ENCODE assay signal across 21 mouse cellular contexts in the genomic region with DNA sequence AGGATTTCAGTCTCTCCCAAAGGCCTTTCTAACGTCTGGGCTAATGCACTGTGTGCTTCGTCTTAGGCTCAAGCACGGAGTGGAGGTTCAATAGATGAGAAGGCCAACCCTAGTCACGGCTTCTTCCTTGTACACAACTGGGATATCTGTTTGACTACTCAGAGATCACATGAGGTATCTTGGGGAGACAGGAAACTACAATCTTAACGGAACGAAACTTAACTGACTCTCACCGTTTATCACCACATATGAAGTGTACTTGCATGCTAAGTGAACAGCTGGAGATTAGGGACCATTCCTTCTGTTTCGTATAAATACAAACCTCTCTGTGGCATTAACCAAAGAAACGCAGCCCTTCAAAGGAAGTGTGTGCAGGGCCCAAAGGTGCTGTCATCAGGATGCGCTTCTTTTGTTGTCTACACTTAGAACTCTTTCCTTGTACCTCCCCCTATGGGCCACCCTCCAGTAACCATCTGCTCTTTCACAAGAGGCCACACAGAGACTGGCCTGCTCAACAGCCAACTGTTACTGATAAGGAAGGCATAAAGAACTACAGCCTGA. TPM values are rescaled to one million over a fixed set of nuclear protein-coding genes. Genes with fewer than 3 reads are reported as not detected.
DNase-seq lines count a peak whose midpoint lies in the region; ATAC-seq and TF ChIP-seq lines count a peak whose summit lies in the region.
"Had no signal": no experiment of that assay in that cellular context is flagged by ENCODE, and none has a peak within 500 bp of the region (broad histone marks: within the 10 kb centered on the region; RNA-seq: fewer than 3 reads in every experiment).

No protein-coding gene starts in this region.

- H3K4me3 ChIP-seq in heart, embryonic 10.5 days = no peak overlapping the region
- H3K4me3 ChIP-seq in intestine, embryonic 15.5 days (replicated peaks) = no peak overlapping the region
- no peak overlapping the region for H3K4me3 ChIP-seq in intestine, embryonic 16.5 days (ENCODE audit: low read length)
- peak overlapping the region; percentile 15 to 53 (median 37) for H3K4me3 ChIP-seq in CH12.LX (replicated peaks in 1 of 3; ENCODE audit: low read depth in 2 of 3, low read length in 2 of 3, poor library complexity in 1 of 3)
- no peak overlapping the region for H3K4me3 ChIP-seq in liver, embryonic 12.5 days
- H3K4me3 ChIP-seq: gastrocnemius, adult 2 months; hindbrain, embryonic 15.5 days; myocyte; neural tube, embryonic 15.5 days had no signal

- no peaks in the 10 kb centered on the region for H3K9me3 ChIP-seq in heart, embryonic 10.5 days
- H3K9me3 ChIP-seq in intestine, embryonic 15.5 days = no peaks in the 10 kb centered on the region
- H3K9me3 ChIP-seq in intestine, embryonic 16.5 days (ENCODE audit: control insufficient read depth, low read length) = no peaks in the 10 kb centered on the region
- H3K9me3 ChIP-seq in CH12.LX (replicated peaks; ENCODE audit: low read length) = no peaks in the 10 kb centered on the region
- no peaks in the 10 kb centered on the region for H3K9me3 ChIP-seq in liver, embryonic 12.5 days (replicated peaks)
- H3K9me3 ChIP-seq: hindbrain, embryonic 15.5 days; neural tube, embryonic 15.5 days had no signal

- H3K4me1 ChIP-seq in heart, embryonic 10.5 days = peaks cover 9% of the 10 kb centered on the region; the same call in 1 of the 2 replicates
- H3K4me1 ChIP-seq in intestine, embryonic 15.5 days (replicated peaks) = no peaks in the 10 kb centered on the region
- no peaks in the 10 kb centered on the region for H3K4me1 ChIP-seq in intestine, embryonic 16.5 days (ENCODE audit: control insufficient read depth, insufficient read depth, low read length)
- H3K4me1 ChIP-seq in CH12.LX (ENCODE audit: control insufficient read depth in 1 of 2, insufficient read depth in 2 of 2) = peaks cover 17 to 48% of the 10 kb centered on the region in 2 experiments
- no peaks in the 10 kb centered on the region; the same call in 1 of the 2 replicates for H3K4me1 ChIP-seq in liver, embryonic 12.5 days
- H3K4me1 ChIP-seq: hindbrain, embryonic 15.5 days; neural tube, embryonic 15.5 days had no signal

- no peak overlapping the region for H3K9ac ChIP-seq in intestine, embryonic 15.5 days
- no peak overlapping the region for H3K9ac ChIP-seq in intestine, embryonic 16.5 days (ENCODE audit: low read depth, low read length)
- H3K9ac ChIP-seq in CH12.LX (ENCODE audit: insufficient read depth, low read depth) = peak overlapping the region; percentile 100
- H3K9ac ChIP-seq in liver, embryonic 12.5 days = no peak overlapping the region
- H3K9ac ChIP-seq: hindbrain, embryonic 15.5 days; neural tube, embryonic 15.5 days had no signal

- DNase-seq in heart, adult 11 months = peak; percentile 75
- no peak for DNase-seq in heart, embryonic 10.5 days (ENCODE audit: low spot score)
- peak; percentile 88 for DNase-seq in CH12.LX (ENCODE audit: extremely low read depth)
- no peak for DNase-seq in gastrocnemius, postnatal 10 days
- DNase-seq in adrenal gland, postnatal 14 days = no peak
- DNase-seq: adrenal gland, postnatal 36 days; cerebellum, adult 8-10 months; gastrocnemius, adult 2 months; kidney, adult 2 months; kidney, postnatal 36 days; layer of hippocampus, adult 9-11 months; retina, postnatal 1 day; right cerebral cortex, postnatal 4 days; thymus, postnatal 36 days had no signal

- no peak overlapping the region for H3K4me2 ChIP-seq in intestine, embryonic 15.5 days (replicated peaks)
- no peak overlapping the region for H3K4me2 ChIP-seq in intestine, embryonic 16.5 days (ENCODE audit: low read depth, low read length)
- H3K4me2 ChIP-seq in CH12.LX (ENCODE audit: insufficient read depth, low read depth, poor library complexity, severe bottlenecking) = peak overlapping the region; percentile 95
- H3K4me2 ChIP-seq in liver, embryonic 12.5 days = peak overlapping the region; percentile 7
- H3K4me2 ChIP-seq: hindbrain, embryonic 15.5 days; neural tube, embryonic 15.5 days had no signal

- H3K27me3 ChIP-seq in heart, embryonic 10.5 days (ENCODE audit: insufficient read depth, poor library complexity, severe bottlenecking) = no peaks in the 10 kb centered on the region
- no peaks in the 10 kb centered on the region for H3K27me3 ChIP-seq in intestine, embryonic 15.5 days (replicated peaks)
- H3K27me3 ChIP-seq in intestine, embryonic 16.5 days (replicated peaks; ENCODE audit: control insufficient read depth, insufficient read depth, low read length) = no peaks in the 10 kb centered on the region
- no peaks in the 10 kb centered on the region for H3K27me3 ChIP-seq in CH12.LX (replicated peaks)
- peaks cover 4% of the 10 kb centered on the region for H3K27me3 ChIP-seq in liver, embryonic 12.5 days (replicated peaks)
- H3K27me3 ChIP-seq: hindbrain, embryonic 15.5 days; neural tube, embryonic 15.5 days; Patski had no signal

- ATAC-seq in intestine, embryonic 15.5 days = peak; percentile 49; the same call in 1 of the 2 replicates
- no peak for ATAC-seq in intestine, embryonic 16.5 days
- peak; percentile 65 for ATAC-seq in liver, embryonic 12.5 days
- ATAC-seq: Patski had no signal

- H3K79me2 ChIP-seq in CH12.LX (replicated peaks; ENCODE audit: control insufficient read depth, extremely low read depth, insufficient read depth, poor library complexity, severe bottlenecking) = peaks cover 4% of the 10 kb centered on the region

- H3K36me3 ChIP-seq in heart, embryonic 10.5 days = no peaks in the 10 kb centered on the region
- H3K36me3 ChIP-seq in intestine, embryonic 15.5 days = no peaks in the 10 kb centered on the region
- no peaks in the 10 kb centered on the region for H3K36me3 ChIP-seq in intestine, embryonic 16.5 days (ENCODE audit: control insufficient read depth, insufficient read depth, low read length)
- no peaks in the 10 kb centered on the region for H3K36me3 ChIP-seq in CH12.LX (replicated peaks in 1 of 2; ENCODE audit: control insufficient read depth in 1 of 2, insufficient read depth in 1 of 2, low read length in 1 of 2)
- no peaks in the 10 kb centered on the region for H3K36me3 ChIP-seq in liver, embryonic 12.5 days
- H3K36me3 ChIP-seq: hindbrain, embryonic 15.5 days; neural tube, embryonic 15.5 days had no signal

- TF ChIP-seq RAD21 in CH12.LX (IDR thresholded peaks at IDR 0.05; ENCODE audit: low read depth, low read length) = no peak

- dilution Hi-C loops in CH12.LX (cut with MboI; ENCODE audit: extremely low pct_ligation_motif_present, extremely low pct_unique_long_range_greater_than_20kb, low sequenced_read_pairs) = no loop called here

- no peak overlapping the region for H3K27ac ChIP-seq in heart, embryonic 10.5 days
- H3K27ac ChIP-seq in intestine, embryonic 15.5 days = no peak overlapping the region
- H3K27ac ChIP-seq in intestine, embryonic 16.5 days (ENCODE audit: low read length) = no peak overlapping the region
- peak overlapping the region; percentile 100 for H3K27ac ChIP-seq in CH12.LX (ENCODE audit: insufficient read depth, low read depth)
- H3K27ac ChIP-seq in liver, embryonic 12.5 days = no peak overlapping the region
- H3K27ac ChIP-seq: gastrocnemius, adult 2 months; hindbrain, embryonic 15.5 days; neural tube, embryonic 15.5 days had no signal

- peak; percentile 63; the same call in 1 of the 2 replicates for TF ChIP-seq POLR2A in CH12.LX (IDR thresholded peaks at IDR 0.05; ENCODE audit: low read depth, low read length)

- in situ Hi-C loops in CH12.LX (cut with MboI; ENCODE audit: low pct_ligation_motif_present, low pct_unique_long_range_greater_than_20kb, low sequenced_read_pairs) = no loop called here

- no peak for TF ChIP-seq CTCF in CH12.LX (conservative IDR thresholded peaks at IDR 0.05 in 1 of 2, IDR thresholded peaks at IDR 0.05 in 1 of 2; ENCODE audit: low read depth in 2 of 2, low read length in 2 of 2)

- no peak for TF ChIP-seq EP300 in CH12.LX (IDR thresholded peaks at IDR 0.05; ENCODE audit: low read length)

- 19% methylated on average over 10 of the region's 10 CpGs for WGBS in heart, embryonic 10.5 days
- WGBS in intestine, embryonic 15.5 days = 45% methylated on average over 10 of the region's 10 CpGs
- WGBS in intestine, embryonic 16.5 days = 48% methylated on average over 10 of the region's 10 CpGs
- WGBS in liver, embryonic 12.5 days (ENCODE audit: insufficient replicate concordance) = 30% methylated on average over 10 of the region's 10 CpGs

TF ChIP-seq in CH12.LX, 34 proteins besides CTCF, POLR2A, EP300 and RAD21:
- TF ChIP-seq TBP (conservative IDR thresholded peaks at IDR 0.05; ENCODE audit: low read depth, low read length) = peak; percentile 90
- no peak for TF ChIP-seq UBTF (IDR thresholded peaks at IDR 0.05; ENCODE audit: low read depth, low read length)
- no peak for TF ChIP-seq ZC3H11A (IDR thresholded peaks at IDR 0.05; ENCODE audit: low read depth, low read length)

RNA-seq across cellular contexts. Expression of a gene that starts 55.8 kb away (rescaled TPM):
- polyA plus RNA-seq in heart, embryonic 10.5 days (2016; fragmentation: Nextera tagmentation; extraction: Ambion mirVana) = 1.5 and 1.9 TPM in 2 replicates
- polyA plus RNA-seq in intestine, embryonic 15.5 days (2015; fragmentation: Nextera tagmentation; extraction: Ambion mirVana) = 18.6 and 23.1 TPM in 2 replicates
- 25.5 and 26.0 TPM in 2 replicates for polyA plus RNA-seq in intestine, embryonic 16.5 days (2015; fragmentation: Nextera tagmentation; extraction: Ambion mirVana)
- total RNA-seq in CH12.LX (2012; rRNA removed) (not detected in 2 replicates), CH12.LX (2014; rRNA removed) (not detected in 2 replicates)
- not detected in 2 replicates for polyA plus RNA-seq in CH12.LX (2012; ENCODE audit: insufficient read length, low read depth)
- polyA plus RNA-seq in liver, embryonic 12.5 days (2016; fragmentation: Nextera tagmentation; extraction: Ambion mirVana) = 0.16 and 0.25 TPM in 2 replicates
- under 1 TPM; 0.16 to 0.50 TPM for total RNA-seq in gastrocnemius, postnatal 10 days (2021)
- 3.0 and 3.8 TPM in 2 replicates for total RNA-seq in adrenal gland, postnatal 14 days (2021)
- polyA plus RNA-seq: myocyte had no signal

Comparison
In these comparisons a context has a peak if more than half of its experiments do, and no peak if none do; other contexts are left out.
1. DNase-seq: peak in heart, adult 11 months (single experiment) and CH12.LX (single experiment); none in heart, embryonic 10.5 days (single experiment), gastrocnemius, postnatal 10 days (single experiment) and adrenal gland, postnatal 14 days (single experiment).
2. H3K4me3 ChIP-seq: peak in CH12.LX (3 of 3); none in heart, embryonic 10.5 days (single experiment), intestine, embryonic 15.5 days (single experiment), intestine, embryonic 16.5 days (single experiment) and liver, embryonic 12.5 days (single experiment).
3. H3K4me2 ChIP-seq: peak in CH12.LX (single experiment) and liver, embryonic 12.5 days (single experiment); none in intestine, embryonic 15.5 days (single experiment) and intestine, embryonic 16.5 days (single experiment).